Mouse (Mus musculus) embryonic facial prominence, embryonic 11.5 days (tissue): ENCODE results near the gene Xylt1. TPM values are rescaled to one million over a fixed set of nuclear protein-coding genes. Genes with fewer than 3 reads are reported as not detected.

Experiments
- ATAC-seq: fragments of 200-750 bp; cut with Nextera tagmentation; replicated peaks from 2 replicates; pipeline ENCODE4 v1.8.0; 2017; ENCODE audit warnings: low read depth; ENCODE audit not compliant: insufficient number of reproducible peaks, low FRiP score, low TSS enrichment
- DNase-seq: peaks from one replicate; pipeline ENCODE4 v3.0.0-alpha.2; 2015; ENCODE audit warnings: low spot score
- H3K27ac ChIP-seq: fragments of 300-500 bp; sonication (generic); replicated peaks from 2 replicates; pipeline ENCODE4 v1.5.1; 2014; ENCODE audit warnings: mild to moderate bottlenecking, low read depth, low read length, control low read depth
- H3K27me3 ChIP-seq: fragments of 300-500 bp; sonication (generic); 2 replicates; pipeline ENCODE4 v1.6.1; 2014; ENCODE audit warnings: mild to moderate bottlenecking, low read length, moderate library complexity, mixed read lengths; ENCODE audit not compliant: control insufficient read depth, insufficient read depth
- H3K36me3 ChIP-seq: fragments of 300-500 bp; sonication (generic); replicated peaks from 2 replicates; pipeline ENCODE4 v1.6.1; 2014; ENCODE audit warnings: low read depth, mild to moderate bottlenecking, low read length, moderate library complexity, mixed read lengths; ENCODE audit not compliant: control insufficient read depth, insufficient read depth
- H3K4me1 ChIP-seq: fragments of 300-500 bp; sonication (generic); 2 replicates; pipeline ENCODE4 v1.6.1; 2014; ENCODE audit warnings: low read length, mixed read lengths; ENCODE audit not compliant: control insufficient read depth, insufficient read depth
- H3K4me2 ChIP-seq: fragments of 300-500 bp; sonication (generic); 2 replicates; pipeline ENCODE4 v1.6.1; 2014; ENCODE audit warnings: low read depth, mild to moderate bottlenecking, control low read depth, low read length, moderate library complexity
- H3K4me3 ChIP-seq: fragments of 300-500 bp; sonication (generic); 2 replicates; pipeline ENCODE4 v1.5.1; 2014; ENCODE audit warnings: low read depth, low read length, control low read depth
- H3K9ac ChIP-seq: fragments of 300-500 bp; sonication (generic); replicated peaks from 2 replicates; pipeline ENCODE4 v1.6.1; 2014; ENCODE audit warnings: mild to moderate bottlenecking, control low read depth, low read length
- H3K9me3 ChIP-seq: fragments of 300-500 bp; sonication (generic); replicated peaks from 2 replicates; pipeline ENCODE4 v1.6.1; 2016; ENCODE audit warnings: mild to moderate bottlenecking, low read length, inconsistent platforms, mixed read lengths; ENCODE audit not compliant: control insufficient read depth
- WGBS: fragments of 180-500 bp; shearing (Covaris S2); extraction: QIAGEN DNeasy Blood & Tissue Kit; methylation state at CpG from one replicate; pipeline ENCODE4 v1.1.7; 2014; 5-methylcytosine and 5-hydroxymethylcytosine counted together
- polyA plus RNA-seq: library from polyadenylated mRNA; unstranded; fragments of >200 nt; fragmentation: Nextera tagmentation; extraction: Ambion mirVana; gene quantifications from 2 replicates; pipeline ENCODE4 v1.2.1, GENCODE M21; 2014

Gene Xylt1
- polyA plus RNA-seq, result 1.4 and 1.5 TPM in 2 replicates

DNA sequence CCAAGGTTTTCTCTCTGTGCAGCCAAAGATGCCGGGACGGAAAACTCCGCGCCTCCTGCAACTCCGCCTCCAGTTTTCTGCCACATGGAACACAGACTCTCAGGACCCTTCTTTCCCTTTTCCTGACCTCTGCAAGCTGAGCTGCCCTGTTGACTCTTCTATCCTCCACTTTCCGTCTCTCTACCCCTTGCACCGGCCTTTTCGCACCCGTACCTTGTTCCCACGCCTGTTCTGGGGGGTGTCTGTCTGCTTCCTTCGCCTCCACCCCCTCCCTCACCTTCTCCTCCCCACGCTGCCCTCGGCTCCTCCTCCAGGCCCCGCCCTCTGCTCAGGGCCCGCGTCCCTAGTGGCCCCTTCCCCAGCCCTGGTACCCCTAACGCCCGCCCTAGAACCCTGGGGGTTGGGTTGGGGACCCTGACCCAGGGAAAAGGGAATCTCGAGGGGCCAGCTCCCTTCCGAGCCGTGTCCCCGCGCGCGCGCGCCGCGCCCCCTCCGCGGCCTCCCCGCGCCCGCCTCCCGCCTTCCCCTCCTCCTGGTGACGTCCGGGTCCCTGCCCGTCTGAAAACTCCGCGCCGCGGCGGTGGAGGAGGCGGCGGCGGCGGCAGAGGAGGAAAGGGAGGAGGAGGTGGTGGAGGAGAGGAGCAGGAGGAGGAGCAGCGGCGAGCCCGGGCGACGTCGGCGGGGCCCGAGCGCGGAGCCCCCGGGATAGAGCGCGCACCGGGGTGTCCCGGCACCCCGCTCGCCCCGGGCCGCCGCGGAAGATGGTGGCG is at the start of gene Xylt1:
TSS of gene Xylt1 (plus strand) at position 562 of the 770 bp plus-strand sequence.
- Histone ChIP-seq H3K4me3 (peak within 1 kb of the TSS; percentile 79), H3K9me3 (no peaks in the 10 kb centered on the region), H3K27me3 (no peaks in the 10 kb centered on the region), H3K27ac (peak within 1 kb of the TSS; percentile 62), H3K4me2 (peak within 1 kb of the TSS; percentile 67), H3K36me3 (no peaks in the 10 kb centered on the region), H3K9ac (peak within 1 kb of the TSS; percentile 80), H3K4me1 (no peaks in the 10 kb centered on the region)
- ATAC-seq (peak; percentile 77), DNase-seq (peak; percentile 82)
- under 1% methylated on average over 31 of the region's 69 CpGs for WGBS

DNA sequence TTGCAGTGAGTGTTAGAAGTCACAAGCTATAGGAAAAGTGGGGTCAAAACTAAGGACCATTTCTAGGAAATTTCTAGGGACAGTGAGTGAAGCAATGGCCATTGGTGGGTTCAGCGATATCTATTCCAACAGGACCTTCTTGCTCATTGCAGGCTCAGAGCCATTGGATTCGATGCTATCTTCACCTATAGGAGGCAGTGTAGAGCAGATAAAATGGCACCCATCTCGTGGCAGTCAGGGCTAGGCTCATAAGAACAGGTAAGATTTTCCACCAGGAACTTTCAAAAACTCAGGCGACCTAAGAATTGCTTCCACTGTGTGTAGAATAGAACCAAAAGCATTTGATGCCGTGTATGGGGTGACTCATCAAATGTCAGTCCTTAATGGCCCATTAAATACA is 46.8 kb upstream of the Xylt1 start:
- ATAC-seq (no peak), DNase-seq (no peak)
- H3K4me2 ChIP-seq, result no peak overlapping the region
- no peak overlapping the region for H3K27ac ChIP-seq
- H3K36me3 ChIP-seq, result no peaks in the 10 kb centered on the region
- H3K4me3 ChIP-seq, result no peak overlapping the region
- H3K27me3 ChIP-seq, result no peaks in the 10 kb centered on the region
- 77% methylated on average over 5 of the region's 5 CpGs for WGBS
- H3K9ac ChIP-seq, result no peak overlapping the region
- no peaks in the 10 kb centered on the region for H3K4me1 ChIP-seq
- H3K9me3 ChIP-seq, result no peaks in the 10 kb centered on the region

DNA sequence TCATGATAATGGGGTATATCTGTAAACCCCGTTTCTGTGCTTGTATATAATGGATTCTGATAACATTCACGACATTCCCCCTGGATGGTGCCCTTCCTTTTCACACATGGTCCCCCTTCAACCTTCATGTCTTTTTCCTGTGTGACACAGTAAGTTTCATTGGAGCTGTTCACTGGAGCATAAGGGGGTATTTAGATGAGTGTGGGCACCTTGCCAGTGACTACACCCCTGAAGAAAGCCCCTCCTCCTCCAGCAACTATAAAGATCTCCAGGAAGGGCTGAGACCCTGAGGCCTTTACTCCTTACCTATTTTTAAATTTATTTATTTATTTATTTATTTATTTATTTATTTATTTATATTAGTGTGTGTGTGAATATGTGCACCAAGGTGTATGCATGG is 24.5 kb upstream of the Xylt1 start:
- Histone ChIP-seq H3K4me2 (no peak overlapping the region), H3K4me3 (no peak overlapping the region), H3K27ac (no peak overlapping the region), H3K36me3 (no peaks in the 10 kb centered on the region), H3K27me3 (no peaks in the 10 kb centered on the region), H3K4me1 (no peaks in the 10 kb centered on the region), H3K9me3 (no peaks in the 10 kb centered on the region), H3K9ac (no peak overlapping the region)
- ATAC-seq (no peak), DNase-seq (no peak)
- WGBS, result 88% methylated on average over 2 of the region's 2 CpGs

DNA sequence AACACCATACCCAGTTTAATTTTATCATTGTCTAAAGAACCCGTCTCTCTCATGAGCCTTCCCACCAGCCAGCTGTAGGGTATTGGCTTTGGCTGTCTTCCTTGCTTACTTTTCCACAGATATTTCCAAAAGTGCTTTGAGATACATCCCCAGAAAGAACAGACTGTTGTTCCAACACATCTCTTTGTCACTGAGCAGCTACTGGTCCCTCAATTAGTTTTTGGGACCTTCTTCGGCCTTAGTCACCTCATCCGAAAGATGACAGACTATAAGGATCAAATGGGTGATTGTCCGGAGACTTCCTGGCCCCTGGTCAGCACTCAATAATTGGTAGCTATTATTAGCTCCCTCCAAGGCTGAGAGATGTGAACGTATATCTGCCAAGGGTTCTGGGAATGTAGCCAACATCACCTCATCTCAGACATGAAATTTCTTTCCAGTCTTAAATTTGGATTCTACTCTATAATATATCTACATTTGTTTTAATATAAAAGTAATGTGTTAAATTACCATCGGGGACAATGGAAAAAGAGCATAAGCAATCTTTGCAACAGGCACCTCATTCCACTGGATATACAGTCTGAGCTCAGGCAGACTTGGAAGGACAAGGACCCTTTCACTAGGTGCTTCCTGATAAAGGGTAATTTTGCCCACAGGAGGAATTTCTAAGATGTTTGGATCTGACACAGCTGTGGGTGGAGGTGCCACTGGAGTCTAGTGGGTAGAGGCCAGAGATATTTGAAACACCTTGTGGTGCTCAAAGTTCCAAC is 23.2 kb upstream of the Xylt1 start:
- no peaks in the 10 kb centered on the region for H3K4me1 ChIP-seq
- DNase-seq (no peak), ATAC-seq (no peak)
- no peak overlapping the region for H3K4me2 ChIP-seq
- H3K36me3 ChIP-seq, result no peaks in the 10 kb centered on the region
- no peaks in the 10 kb centered on the region for H3K9me3 ChIP-seq
- no peak overlapping the region for H3K9ac ChIP-seq
- no peaks in the 10 kb centered on the region for H3K27me3 ChIP-seq
- no peak overlapping the region for H3K4me3 ChIP-seq
- 83% methylated on average over 6 of the region's 6 CpGs for WGBS
- H3K27ac ChIP-seq, result no peak overlapping the region

DNA sequence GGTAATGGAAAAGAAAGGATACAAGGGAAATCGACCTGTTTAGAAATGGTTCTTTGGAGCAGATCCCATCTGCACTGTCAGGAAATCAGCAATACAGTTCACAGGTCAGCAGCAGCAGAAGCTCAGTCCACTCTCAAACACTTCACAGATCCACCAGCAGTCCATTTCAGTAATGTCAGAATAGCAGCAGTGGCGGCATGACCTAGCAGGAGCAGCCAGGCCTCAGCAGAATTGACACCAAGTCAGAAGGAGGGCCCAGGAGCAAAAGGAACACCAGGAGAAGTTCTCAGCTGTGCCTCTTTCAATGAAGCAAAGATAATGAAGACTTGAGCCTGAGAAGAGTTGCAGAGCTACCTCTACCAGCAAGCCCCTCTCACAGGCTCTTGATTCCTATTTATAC is 19.5 kb upstream of the Xylt1 start:
- Histone ChIP-seq H3K4me2 (no peak overlapping the region), H3K4me3 (no peak overlapping the region), H3K9me3 (no peaks in the 10 kb centered on the region), H3K27ac (no peak overlapping the region), H3K9ac (no peak overlapping the region), H3K4me1 (no peaks in the 10 kb centered on the region), H3K36me3 (no peaks in the 10 kb centered on the region), H3K27me3 (no peaks in the 10 kb centered on the region)
- ATAC-seq (no peak), DNase-seq (no peak)
- WGBS, result 82% methylated on average over 2 of the region's 2 CpGs

DNA sequence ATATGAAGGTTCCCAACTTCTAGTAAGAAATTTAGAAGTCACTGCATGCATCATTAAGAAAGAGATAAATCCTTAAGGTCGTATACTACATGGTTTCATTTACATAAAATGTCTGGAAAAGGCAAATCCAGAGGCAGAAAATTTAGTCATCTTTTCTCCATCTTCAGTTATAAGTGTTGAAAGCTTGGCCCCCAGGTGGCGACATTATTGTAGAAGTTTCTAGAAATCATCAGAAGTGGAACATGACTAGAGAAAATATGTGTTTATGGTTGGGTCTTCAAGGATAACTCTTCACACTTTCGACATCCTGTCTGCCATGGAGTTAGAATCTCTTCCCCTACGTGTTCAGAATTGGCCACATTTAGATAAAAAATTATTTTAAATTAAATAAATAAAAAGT is 18.3 kb upstream of the Xylt1 start:
- H3K27me3 ChIP-seq, result no peaks in the 10 kb centered on the region
- H3K9me3 ChIP-seq, result no peaks in the 10 kb centered on the region
- WGBS, result 90% methylated on average over 4 of the region's 4 CpGs
- no peaks in the 10 kb centered on the region for H3K36me3 ChIP-seq
- H3K4me2 ChIP-seq, result no peak overlapping the region
- ATAC-seq (no peak), DNase-seq (no peak)
- no peak overlapping the region for H3K4me3 ChIP-seq
- no peak overlapping the region for H3K27ac ChIP-seq
- H3K4me1 ChIP-seq, result no peaks in the 10 kb centered on the region
- H3K9ac ChIP-seq, result no peak overlapping the region

DNA sequence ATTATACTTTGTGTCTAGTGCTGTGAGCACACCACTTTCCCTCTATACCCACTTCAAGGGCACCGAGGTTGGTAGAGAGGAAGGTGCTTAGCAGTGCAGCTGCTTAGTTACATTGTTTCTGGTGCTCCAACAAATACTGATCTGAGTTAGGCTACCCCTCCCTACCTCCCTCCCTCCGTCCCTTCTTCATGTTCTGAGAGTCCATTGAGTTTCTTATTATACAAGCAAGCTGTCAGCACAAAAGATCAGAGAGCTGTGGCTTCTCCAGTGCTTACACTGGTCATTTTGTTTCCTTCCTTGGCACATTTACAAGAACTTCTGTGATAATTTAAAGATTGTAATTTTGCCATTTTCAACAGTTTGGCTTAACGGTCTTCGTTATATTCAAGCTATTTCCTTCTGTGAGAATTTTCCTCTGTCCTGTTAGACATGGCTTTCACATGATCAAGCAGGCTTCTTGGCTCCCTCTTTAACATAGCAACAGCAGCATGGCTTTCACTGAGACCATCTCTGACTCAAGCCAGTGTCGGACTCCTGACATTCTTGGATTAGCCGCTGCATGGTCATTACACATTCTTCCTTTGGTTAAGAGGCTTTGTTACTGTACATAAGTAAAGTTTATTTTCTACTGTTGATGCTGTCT is 12.0 kb upstream of the Xylt1 start:
- H3K4me2 ChIP-seq, result no peak overlapping the region
- H3K4me1 ChIP-seq, result no peaks in the 10 kb centered on the region
- 78% methylated on average over 6 of the region's 6 CpGs for WGBS
- H3K36me3 ChIP-seq, result no peaks in the 10 kb centered on the region
- H3K9ac ChIP-seq, result no peak overlapping the region
- no peak overlapping the region for H3K4me3 ChIP-seq
- ATAC-seq (no peak), DNase-seq (no peak)
- no peaks in the 10 kb centered on the region for H3K9me3 ChIP-seq
- H3K27ac ChIP-seq, result no peak overlapping the region
- H3K27me3 ChIP-seq, result no peaks in the 10 kb centered on the region
